Comparison of ENCODE assay signal across 25 mouse cellular contexts in the genomic region with DNA sequence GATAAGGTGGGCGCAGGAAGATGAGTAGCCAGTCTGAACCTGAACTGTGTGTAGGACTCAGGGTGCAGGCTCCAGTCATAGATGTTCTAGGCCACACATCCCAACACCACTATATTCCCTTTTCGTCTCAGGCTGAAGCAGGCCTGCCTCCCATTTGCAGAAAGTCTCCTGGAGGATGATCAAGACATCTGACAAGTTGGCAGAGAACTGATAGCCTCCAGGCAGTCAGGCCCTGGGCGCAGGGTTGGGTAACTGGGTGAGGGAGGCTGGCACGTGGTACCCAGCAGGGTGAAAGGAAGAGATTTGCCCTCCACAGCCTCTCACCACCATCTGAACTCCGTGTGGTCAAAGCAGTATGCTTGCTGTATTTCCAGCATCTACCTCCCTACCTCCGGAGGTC. TPM values are rescaled to one million over a fixed set of nuclear protein-coding genes. Genes with fewer than 3 reads are reported as not detected.
"Had no signal": no experiment of that assay in that cellular context is flagged by ENCODE, and none has a peak within 500 bp of the region (broad histone marks: within the 10 kb centered on the region; RNA-seq: fewer than 3 reads in every experiment).

No protein-coding gene starts in this region.

- H3K27me3 ChIP-seq: neural tube, embryonic 13.5 days; neural tube, embryonic 15.5 days had no signal

- H3K4me3 ChIP-seq: midbrain, embryonic 10.5 days; midbrain, embryonic 12.5 days; myocyte; neural tube, embryonic 13.5 days; neural tube, embryonic 15.5 days had no signal

- H3K9me3 ChIP-seq: midbrain, embryonic 12.5 days; neural tube, embryonic 13.5 days; neural tube, embryonic 15.5 days had no signal

- H3K27ac ChIP-seq: midbrain, embryonic 10.5 days; midbrain, embryonic 12.5 days; neural tube, embryonic 13.5 days; neural tube, embryonic 15.5 days had no signal

- H3K36me3 ChIP-seq: midbrain, embryonic 10.5 days; midbrain, embryonic 12.5 days; neural tube, embryonic 13.5 days; neural tube, embryonic 15.5 days had no signal

- DNase-seq: lung, embryonic 14.5 days; lung, postnatal 10 days; lung, postnatal 4 days; midbrain, embryonic 14.5 days; retina, postnatal 1 day; right cerebral cortex, adult 18-20 months; right cerebral cortex, postnatal 25 days; right cerebral cortex, postnatal 4 days; spleen, adult 18-20 months; thymus, adult 18-20 months; thymus, postnatal 14 days; thymus, postnatal 36 days had no signal

RNA-seq across cellular contexts. Expression of a gene that starts 5.8 kb away (rescaled TPM):
- total RNA-seq: megakaryocyte, adult 5-6 weeks; megakaryocyte-erythroid progenitor cell, adult 5-6 weeks had no signal
- polyA plus RNA-seq: lung, embryonic 16.5 days had no signal

RNA-seq across cellular contexts. Expression of a gene that starts 38.9 kb away (rescaled TPM):
- total RNA-seq: megakaryocyte, adult 5-6 weeks; megakaryocyte-erythroid progenitor cell, adult 5-6 weeks had no signal
- polyA plus RNA-seq: lung, embryonic 14.5 days; lung, embryonic 16.5 days; midbrain, embryonic 10.5 days; midbrain, embryonic 12.5 days; midbrain, embryonic 14.5 days; midbrain, embryonic 16.5 days; myocyte; neural tube, embryonic 11.5 days; neural tube, embryonic 13.5 days; neural tube, embryonic 15.5 days; small intestine, adult 2 months; stomach, embryonic 14.5 days; stomach, embryonic 16.5 days had no signal

RNA-seq across cellular contexts. Expression of a gene that starts 56.3 kb away (rescaled TPM):
- total RNA-seq: megakaryocyte, adult 5-6 weeks; megakaryocyte-erythroid progenitor cell, adult 5-6 weeks had no signal
- polyA plus RNA-seq: myocyte had no signal
